Mouse (Mus musculus): ENCODE data around the gene Camk1d. TPM values are rescaled to one million over a fixed set of nuclear protein-coding genes. Genes with fewer than 3 reads are reported as not detected.

The Camk1d gene
- total RNA-seq, 2 experiments from 2014 or later, result 1.5 to 2.5 TPM

DNA sequence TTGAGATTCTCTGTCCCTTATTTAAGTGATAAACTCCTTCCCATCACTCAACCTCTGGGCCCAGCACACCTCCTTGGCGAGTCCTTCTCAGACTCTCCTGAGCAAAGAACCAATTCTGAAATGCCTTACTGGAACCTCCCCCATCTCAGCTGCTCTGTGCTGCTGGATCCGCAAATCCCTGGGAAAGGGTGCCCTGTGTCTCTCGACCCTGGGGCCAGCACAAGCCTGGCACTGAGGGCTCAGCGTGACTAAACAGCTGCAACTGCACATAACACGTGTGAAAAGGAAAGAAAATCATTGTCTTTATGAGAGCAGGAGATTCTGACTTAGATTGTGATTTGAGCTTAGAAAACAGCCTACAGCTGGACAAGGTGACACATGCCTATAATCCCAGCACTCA, 52.4 kb downstream of the Camk1d start:
- no peak for DNase-seq

- no peak for DNase-seq
These were observed 56.3 kb downstream of the Camk1d start for GRCm38 (mm10) chr2:5658000-5658399.

GRCm38 (mm10) chr2:5656326-5656725, 58.0 kb downstream of the Camk1d start:
- no peak for DNase-seq

GRCm38 (mm10) chr2:5652071-5652470, 62.2 kb downstream of the Camk1d start:
- DNase-seq, result no peak

DNA sequence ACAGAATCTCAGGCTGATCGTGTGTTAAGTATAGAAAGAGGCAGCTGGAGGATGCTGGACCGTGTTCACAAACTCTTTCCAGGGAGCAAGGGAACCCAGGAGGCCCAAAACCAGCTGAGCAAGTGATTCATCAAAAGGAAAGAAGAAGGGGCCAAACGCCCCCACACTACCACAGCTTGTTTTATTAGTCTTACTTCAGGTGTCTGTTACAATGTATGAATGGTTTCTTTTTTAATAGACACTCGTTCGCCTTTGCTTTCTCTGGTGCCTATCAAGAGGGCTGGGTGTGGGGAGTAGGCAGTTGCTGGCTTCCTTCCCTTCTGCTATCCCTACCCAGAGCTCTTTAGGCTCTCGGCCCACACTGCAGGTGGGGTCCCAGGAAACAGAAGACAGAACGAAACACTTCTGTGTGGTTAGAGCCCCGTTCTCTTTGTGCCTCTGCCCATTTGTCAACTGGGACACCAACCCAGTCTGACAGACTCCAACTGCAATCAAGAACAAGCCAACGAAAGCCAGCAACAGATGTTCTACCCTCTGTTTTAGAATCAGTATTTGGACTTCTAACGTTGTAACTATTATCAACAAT, 62.9 kb downstream of the Camk1d start:
- DNase-seq, result no peak

DNA sequence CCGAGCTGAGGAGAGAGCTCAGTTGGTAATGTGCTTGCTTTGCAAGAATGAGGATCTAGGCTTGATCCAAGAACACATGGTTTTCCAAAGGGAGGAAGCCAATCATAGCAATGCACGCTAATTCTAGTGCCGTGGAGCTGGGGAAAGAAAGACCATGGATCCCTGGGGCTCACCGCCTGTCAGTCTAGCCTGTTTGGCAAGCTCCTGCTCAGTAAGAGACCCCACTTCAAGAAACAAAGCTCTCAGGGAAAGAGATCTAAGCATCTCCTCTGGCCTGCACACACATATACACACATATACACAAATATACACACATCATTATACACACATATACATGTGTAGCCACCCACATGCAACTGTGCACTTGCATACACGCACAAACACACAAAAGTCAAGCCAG, 65.1 kb downstream of the Camk1d start:
- no peak for DNase-seq

- DNase-seq, result no peak
These were observed 65.6 kb downstream of the Camk1d start for GRCm38 (mm10) chr2:5648764-5649163.

GRCm38 (mm10) chr2:5646322-5646721, 68.0 kb downstream of the Camk1d start:
- DNase-seq, result no peak

DNA sequence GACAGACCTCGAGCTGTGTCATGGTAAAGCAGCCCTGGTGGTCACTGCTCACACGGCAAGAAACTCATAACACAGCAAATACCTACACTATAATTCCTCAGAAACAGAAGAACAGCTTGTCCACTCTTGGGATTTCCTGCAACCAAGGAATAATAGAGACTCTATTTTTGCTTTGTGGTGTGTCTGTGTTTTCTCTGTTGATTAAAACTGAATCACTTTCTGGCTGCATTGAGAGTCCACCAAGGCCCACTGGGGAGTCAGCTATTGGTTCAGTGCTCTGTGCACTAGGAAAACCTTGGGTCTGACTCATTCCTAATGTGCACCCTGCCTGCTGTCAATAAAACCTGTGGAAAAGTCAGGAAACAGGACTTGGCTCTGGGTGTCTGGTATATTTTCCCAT, 68.7 kb downstream of the Camk1d start:
- peak; percentile 15 for DNase-seq

- no peak for DNase-seq
These were observed 70.4 kb downstream of the Camk1d start for GRCm38 (mm10) chr2:5643937-5644336.

GRCm38 (mm10) chr2:5643226-5643625, 71.1 kb downstream of the Camk1d start:
- DNase-seq, result no peak

GRCm38 (mm10) chr2:5642624-5643023, 71.7 kb downstream of the Camk1d start:
- peak; percentile 9 for DNase-seq

- DNase-seq, result no peak
These were observed 72.6 kb downstream of the Camk1d start for GRCm38 (mm10) chr2:5641678-5642077.

DNA sequence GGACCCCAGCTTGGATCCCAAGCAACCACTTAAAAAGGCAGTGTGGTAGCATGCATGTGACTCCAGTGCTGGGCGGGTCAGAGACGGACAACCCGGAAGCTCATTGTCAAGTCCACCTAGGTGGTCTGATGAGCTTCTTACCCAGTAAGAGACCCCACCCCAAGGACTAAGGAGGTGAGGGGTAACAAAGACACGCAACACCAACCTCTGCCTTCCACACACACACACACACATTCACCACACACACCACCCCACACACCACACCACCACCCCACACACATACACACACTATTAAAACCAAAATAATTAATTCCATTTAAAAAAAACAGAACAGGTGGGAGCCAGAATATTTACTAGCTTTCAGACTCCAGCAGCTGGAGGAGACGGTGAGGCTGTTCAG, 73.7 kb downstream of the Camk1d start:
- no peak for DNase-seq

GRCm38 (mm10) chr2:5636801-5637742, 77.2 kb downstream of the Camk1d start:
- peak; percentile 18 for DNase-seq

- DNase-seq, result no peak
These were observed 82.0 kb downstream of the Camk1d start for GRCm38 (mm10) chr2:5632355-5632684.

- no peak for DNase-seq
These were observed 82.5 kb downstream of the Camk1d start for GRCm38 (mm10) chr2:5631676-5632354.

DNA sequence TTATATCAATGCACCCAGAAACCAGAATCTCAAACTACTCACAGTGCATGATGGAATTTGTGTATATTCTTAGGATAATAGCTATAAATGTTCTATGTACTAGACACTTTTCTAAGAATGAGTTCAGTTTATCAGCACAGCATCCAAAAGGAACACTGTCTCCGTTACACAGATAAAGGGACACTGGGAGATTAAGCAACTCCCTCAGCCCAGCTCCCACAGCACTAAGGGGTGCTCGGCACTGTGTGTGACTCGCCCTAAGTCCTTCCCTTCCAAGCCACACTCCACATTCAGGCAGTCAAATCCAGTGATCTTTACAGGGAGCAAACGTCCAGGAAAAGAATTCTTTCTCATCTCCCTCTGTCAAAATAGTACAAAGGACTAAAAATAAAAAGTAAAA, 83.6 kb downstream of the Camk1d start:
- DNase-seq, result no peak

DNA sequence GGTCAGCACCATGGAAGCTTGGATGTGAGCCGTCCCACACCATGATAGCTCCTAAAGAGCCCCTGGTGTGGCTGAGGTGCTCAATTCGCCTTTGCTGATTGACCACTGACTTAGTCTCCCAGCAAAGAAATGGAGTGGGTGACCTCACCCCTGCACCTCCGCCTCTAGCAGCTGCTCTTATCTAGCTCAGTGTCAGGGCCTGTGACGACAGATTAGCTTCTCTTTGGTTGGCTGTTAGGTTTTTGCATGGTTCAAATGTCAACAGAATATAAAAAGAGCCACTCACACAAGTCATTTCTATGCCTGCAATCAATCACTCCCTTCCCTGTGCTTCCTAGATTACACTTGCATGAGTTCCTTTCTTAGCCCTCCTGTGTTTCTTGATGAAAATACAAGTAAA, 89.9 kb downstream of the Camk1d start:
- DNase-seq, result no peak

DNA sequence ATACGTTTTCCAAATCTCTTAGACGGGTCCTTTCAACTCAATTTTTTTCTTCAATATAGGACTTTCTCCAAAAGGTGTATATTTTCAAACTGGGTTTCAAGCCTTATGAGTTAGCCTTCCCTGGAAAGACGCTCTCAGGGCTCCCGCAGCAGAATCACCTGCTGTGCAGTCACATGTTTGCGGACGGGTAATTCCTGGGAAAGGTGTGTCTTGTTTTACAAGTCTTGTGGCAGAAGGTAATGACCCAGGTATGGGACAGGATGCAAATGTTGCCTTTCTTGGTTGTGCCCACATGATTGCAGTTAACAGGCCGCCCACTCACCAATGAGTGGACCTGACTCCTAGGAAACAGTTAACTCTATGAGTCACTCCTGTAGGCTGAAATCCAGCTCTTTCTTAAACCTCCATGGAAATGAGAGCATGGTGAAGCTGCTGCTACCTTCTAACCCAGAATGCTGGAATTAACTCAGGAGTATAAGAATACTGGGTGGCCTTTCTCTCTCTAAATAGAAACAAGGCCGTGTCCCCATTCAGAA, 95.9 kb downstream of the Camk1d start:
- no peak for DNase-seq

DNA sequence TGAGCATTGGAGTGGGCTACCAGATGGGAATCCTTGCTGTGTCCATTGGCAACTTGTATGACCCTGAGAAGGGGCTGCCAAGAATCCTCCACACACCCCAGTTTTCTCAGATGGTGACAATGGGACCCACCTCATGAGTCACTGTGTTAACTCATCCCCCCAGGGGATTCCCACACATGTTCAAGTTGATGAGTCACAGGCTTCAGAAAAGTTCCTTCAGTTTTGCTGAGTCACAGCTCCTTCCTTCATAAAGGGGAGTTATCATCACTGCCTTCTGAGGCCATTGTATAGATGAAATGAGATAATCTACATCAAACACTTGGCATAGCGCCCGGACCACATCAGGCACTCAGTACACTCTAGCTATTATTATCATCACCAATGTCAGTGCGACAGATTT, 99.4 kb downstream of the Camk1d start:
- peak; percentile 46 for DNase-seq

DNA sequence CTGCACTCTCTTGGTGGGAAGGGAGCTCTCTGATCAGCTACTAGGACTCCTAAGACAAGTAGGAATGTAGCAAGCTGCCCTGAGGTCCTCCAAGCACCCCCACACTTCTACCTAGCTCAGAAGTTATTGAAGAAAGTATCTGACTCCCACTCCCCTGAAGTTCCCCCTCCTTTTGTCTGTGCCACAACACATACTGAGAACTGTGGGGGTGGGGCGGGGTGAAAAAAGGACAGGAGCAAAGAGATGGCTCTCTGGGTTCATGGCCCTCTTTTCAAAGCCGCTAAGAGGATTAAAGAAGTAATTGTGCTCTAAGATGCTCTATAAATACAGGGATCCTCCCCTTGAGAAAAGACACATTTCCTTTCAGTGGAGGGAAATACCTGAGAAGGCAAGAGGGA, 100.0 kb downstream of the Camk1d start:
- no peak for DNase-seq

Data from gastrocnemius, postnatal 25 days (tissue).